Mouse (Mus musculus): ENCODE data around the gene Vmn2r121. TPM values are rescaled to one million over a fixed set of nuclear protein-coding genes. Genes with fewer than 3 reads are reported as not detected.

Gene Vmn2r121
- not detected in 2 replicates for polyA plus RNA-seq (2012; rRNA removed)

DNA sequence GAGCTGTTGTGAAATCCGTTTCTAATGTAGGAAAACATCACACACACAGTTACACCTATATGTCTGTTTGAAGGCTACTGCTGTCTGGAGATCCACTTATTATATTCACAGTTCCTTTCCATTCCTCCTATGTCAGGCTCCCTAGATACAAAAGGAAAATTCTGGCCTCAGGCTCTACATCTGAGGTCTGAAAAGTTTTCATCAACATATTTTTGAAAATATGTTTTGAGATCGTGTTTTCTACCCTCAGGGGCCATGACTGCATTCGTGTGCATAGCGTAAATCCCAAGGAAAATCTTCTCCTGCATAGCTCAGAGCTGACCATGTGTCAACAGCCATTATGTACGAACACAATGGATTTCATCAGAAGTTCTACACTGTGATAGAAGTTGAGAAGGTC, at the start of gene Vmn2r121:
Gene Vmn2r121 (minus strand): TSS at position 101 of the 400 bp plus-strand sequence.
- TF ChIP-seq CTCF (IDR thresholded peaks at IDR 0.05; ENCODE audit: extremely low read depth, insufficient read length, insufficient replicate concordance, low read depth, low read length) (no peak), POLR2A (IDR thresholded peaks at IDR 0.05; ENCODE audit: low read depth, low read length) (no peak)
- H3K27me3 ChIP-seq (ENCODE audit: control insufficient read depth, insufficient read depth, low read length) = no peaks in the 10 kb centered on the region
- WGBS = 57% methylated on average over 5 of the region's 5 CpGs

More for the DNA sequence above, at the start of gene Vmn2r121:
- Histone ChIP-seq H3K4me1 (ENCODE audit: control insufficient read depth, insufficient read depth, insufficient read length, low read length) (no peaks in the 10 kb centered on the region), H3K36me3 (ENCODE audit: control insufficient read depth, insufficient read depth, low read length) (no peaks in the 10 kb centered on the region), H3K27ac (ENCODE audit: insufficient read depth, low read depth, low read length) (no peak within 1 kb of the TSS), H3K4me3 (ENCODE audit: low read depth, low read length) (no peak within 1 kb of the TSS)

Measured in small intestine, adult 2 months (tissue).